Mouse (Mus musculus): ENCODE results near the gene Il21r.

Il21r gene

DNA sequence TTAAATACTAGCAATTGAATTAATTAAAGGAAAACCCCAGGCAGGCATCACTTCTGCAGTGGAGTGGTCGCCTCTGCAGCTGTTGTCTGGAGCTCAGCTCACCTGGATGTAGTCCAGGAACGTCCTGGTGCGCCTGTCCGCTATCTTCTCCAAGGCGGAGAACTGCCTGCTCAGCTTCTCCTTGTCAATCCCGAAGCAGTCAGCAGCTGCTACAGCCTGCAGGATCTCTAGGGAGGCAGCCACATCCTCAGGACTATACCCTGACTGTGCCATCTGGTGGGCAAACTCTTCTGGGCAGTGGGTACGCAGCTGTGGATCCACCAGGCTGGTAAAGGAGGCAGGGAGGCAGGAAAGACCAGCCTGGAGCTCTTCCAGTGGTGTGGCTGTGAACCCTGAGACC lies 42.2 kb downstream of the Il21r start:
- DNase-seq (ENCODE audit: low spot score) = no peak

DNA sequence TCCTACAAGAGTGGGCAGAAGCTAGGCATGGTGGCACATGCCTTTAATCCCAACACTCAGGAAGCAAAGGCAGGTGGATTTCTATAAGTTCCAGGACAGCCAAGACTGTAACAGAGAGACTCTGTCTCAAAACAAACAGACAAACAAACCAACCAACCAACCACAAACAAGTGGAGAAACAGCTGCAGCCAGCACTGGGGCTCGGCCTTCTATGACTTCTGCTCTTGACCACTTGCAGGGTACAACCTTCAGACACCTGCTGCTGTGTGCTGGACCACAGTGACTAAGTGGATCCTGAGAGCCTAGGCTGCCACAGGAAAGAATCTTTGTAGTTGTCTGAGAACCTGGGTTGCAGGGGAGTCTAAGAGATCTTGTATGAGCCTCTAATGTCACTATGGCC lies 45.8 kb downstream of the Il21r start:
- no peak for DNase-seq (ENCODE audit: low spot score)

DNA sequence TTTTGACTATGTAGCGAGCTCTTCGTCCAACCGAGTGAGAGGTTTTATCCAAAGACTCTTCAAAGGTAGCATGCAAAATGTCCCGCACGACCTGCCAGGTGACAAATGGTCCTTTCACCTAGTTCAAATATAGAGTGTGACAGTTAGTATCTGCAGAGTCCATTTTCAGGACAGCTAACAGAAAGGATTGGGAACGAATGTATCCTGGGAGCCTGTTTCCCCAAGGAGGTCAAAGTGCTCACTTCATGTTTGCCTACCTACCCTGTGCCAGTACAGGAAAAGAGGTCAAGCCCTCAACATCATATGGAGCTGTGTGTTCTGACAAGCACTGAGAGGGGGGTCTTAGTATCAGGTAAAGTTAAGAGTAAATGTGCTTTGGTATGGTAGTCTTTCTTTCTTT lies 54.3 kb downstream of the Il21r start:
- DNase-seq (ENCODE audit: low spot score) = no peak

DNA sequence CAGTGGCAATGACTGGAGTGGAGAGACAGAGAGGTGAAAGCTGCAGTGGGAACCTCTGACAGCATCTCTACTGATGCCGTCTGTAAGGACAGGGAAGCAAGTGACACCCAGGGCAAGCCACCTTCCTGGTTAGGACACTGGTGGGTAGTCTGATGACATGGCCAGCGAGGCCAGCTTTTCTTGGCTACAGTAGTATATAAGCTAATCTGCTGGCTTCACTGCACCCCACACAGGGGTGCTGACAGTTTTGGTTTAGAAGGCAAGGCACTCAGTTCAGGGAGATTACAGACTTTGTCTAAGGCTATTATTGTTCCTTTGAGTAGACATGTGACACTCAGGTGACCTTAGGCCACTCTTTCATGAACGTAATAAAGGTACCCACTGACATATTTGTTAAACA lies 60.4 kb downstream of the Il21r start:
- DNase-seq (ENCODE audit: low spot score) = no peak

DNA sequence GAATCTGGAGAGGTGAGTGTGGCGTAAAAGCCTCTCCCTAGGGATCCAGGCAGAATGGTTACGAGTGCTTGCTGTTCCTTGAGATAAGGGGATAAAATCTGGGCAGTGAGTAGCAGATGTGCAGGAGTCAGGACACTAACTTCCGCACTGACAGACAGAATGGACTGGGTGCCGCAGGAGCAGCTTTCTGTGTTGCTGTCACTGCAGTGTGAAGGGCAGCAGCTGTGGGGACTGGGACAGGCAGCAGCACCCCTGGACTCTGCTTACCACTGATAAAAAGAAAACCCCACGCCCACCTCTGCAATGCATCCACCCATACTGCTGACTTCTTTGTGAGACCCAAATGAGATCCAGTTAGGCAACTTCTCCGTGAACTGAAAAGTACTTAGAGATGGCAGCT lies 67.6 kb downstream of the Il21r start:
- DNase-seq (ENCODE audit: low spot score) = no peak

DNA sequence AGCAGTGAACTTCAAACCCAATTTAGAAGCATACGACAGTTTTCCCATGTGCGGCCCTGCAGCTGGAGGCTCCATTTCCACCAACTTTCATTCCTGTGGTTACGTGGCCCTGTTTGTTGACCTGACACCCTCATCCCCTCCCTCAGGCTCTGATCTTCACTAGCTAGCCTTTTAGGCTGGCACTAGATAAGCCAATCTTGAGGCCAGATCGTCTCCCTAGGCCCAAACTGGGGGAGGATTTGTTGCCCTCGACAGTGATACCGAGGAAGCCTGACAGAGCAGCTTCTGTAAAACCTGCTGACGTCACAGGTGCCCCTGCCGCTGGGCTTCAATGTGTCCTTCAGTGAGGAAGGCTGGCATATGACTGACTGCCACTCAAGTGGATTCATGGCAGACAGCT lies 68.2 kb downstream of the Il21r start:
- DNase-seq (ENCODE audit: low spot score) = no peak

DNA sequence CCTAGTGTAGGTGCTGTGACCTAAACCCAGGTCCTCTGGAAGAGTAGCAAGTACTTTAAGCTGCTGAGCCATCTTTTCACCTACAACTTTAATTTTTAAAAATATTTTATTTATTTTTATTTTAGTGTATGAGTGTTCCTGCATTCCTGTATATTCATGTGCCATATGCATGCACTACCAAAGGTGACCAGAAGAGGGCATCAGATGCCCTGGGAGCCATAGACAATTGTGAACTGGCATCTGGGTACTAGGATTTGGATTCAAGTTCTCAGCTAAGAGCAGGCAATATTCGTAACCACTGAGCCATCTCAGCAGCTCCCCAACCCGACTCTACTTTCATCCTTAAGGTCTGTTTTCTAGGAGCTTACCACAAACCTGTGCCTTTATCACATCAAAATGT lies 71.7 kb downstream of the Il21r start:
- no peak for DNase-seq (ENCODE audit: low spot score)

DNA sequence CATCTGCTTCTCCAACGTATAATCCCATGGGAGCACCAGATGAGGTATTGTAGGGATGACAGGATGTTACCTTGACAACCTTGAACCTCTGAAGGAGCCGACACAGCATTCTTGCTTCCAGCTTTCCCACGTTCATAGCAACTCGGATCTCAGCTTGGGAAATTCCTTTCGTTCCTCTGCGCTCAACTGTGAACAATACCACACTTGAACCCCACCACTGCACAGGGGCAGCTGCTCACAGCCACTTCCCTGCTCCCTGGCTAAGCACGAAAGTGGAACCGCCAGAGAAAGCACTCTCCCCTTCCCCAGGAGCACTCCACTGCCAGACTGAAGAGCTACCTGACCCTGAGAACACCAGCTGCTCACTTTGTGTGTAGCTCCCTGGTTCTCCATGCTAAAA lies 75.5 kb downstream of the Il21r start:
- DNase-seq (ENCODE audit: low spot score) = no peak

DNA sequence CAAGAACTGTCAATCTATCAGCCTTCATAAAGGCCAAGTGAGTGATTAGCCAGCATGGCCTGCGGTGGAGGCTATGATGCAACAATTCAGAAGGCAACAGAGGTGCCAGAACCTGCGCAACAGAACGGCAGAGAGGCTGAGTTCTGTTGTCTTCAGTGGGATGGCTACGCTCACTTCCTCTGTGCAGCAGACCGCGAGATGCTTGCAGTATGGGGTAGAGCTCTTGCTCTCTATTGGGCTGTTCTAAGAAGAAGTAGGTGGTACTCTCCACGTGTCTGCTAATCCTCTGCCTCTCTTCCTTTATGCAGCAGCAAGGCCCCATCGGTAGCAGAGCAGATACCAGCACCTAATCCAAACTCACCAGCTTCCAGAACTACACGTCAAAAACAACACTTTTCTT lies 76.7 kb downstream of the Il21r start:
- no peak for DNase-seq (ENCODE audit: low spot score)
